Mouse (Mus musculus): Measurements from ENCODE around the gene Errfi1.

GRCm38 (mm10) chr4:150917336-150918027 lies 63.8 kb downstream of the Errfi1 start:
- TF ChIP-seq CTCF (IDR thresholded peaks at IDR 0.05; ENCODE audit: borderline replicate concordance, control insufficient read depth, extremely low read depth, insufficient read depth, low read length, poor library complexity) = no peak
- no peak for TF ChIP-seq POLR2A (IDR thresholded peaks at IDR 0.05; ENCODE audit: control insufficient read depth, extremely low read depth, insufficient read depth, low read length, poor library complexity)
